Mouse (Mus musculus) fibroblast of lung, adult 2 months (primary cell): Measurements from ENCODE around the gene Tcap.
"Not testable (repeated sequence)": the region's sequence is repeated elsewhere in the genome, so short reads cannot be mapped to it uniquely, and the experiment has no call there.

ENCODE experiments used
- DNase-seq: peaks from one replicate; pipeline ENCODE4 v3.0.0-alpha.2; 2011; ENCODE audit warnings: low read depth

The Tcap gene

DNA sequence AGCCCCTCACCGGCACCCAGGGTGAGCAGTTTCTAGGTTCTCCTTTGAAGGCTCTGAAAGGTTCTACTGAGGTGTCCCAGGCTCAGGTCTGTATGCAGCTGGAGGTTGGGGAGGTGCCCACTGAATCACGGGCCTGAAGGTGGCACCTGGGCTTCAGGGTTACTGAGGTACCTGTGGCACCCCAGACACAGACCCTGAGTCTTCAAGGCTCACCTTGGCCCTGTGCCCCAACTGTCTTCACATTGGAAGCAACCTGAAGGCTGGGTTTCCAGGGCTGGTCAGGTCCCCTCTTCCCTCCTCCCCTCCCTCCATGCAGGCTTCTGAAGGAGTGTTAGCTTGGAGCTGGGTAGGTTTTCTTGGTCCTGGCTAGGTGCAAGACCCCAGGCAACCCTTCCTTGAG is 2.0 kb upstream of the Tcap start:
- DNase-seq, result no peak

DNA sequence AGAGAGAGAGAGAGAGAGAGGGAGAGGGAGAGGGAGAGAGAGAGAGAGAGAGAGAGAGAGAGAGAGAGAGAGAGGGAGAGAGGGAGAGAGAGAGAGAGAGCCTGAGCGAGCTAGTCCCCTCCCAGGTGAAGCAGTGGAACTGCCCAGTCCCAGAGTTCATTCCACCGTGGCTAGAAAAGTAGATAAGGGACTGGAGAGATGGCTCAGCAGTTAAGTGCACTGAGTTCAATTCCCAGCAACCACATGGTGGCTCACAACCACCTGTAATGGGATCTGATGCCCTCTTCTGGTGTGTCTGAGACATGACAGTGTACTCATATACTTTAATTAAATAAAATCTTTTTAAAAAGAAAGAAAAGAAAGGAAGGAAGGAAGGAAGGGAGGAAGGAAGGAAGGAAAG is 1.2 kb upstream of the Tcap start:
- DNase-seq, result not testable (repeated sequence)

DNA sequence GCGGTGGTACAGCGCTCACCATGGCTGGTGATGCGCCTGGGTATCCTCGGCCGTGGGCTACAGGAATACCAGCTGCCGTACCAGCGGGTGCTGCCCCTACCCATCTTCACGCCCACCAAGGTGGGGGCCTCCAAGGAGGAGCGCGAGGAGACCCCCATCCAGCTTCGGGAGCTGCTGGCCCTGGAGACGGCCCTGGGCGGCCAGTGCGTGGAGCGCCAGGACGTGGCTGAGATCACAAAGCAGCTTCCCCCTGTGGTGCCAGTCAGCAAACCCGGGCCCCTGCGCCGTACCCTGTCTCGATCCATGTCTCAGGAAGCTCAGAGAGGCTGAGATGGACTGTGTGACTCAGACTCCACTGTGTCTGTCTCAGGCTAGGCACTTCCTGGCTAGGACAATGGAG is 605 bp downstream of the Tcap start:
- no peak for DNase-seq

DNA sequence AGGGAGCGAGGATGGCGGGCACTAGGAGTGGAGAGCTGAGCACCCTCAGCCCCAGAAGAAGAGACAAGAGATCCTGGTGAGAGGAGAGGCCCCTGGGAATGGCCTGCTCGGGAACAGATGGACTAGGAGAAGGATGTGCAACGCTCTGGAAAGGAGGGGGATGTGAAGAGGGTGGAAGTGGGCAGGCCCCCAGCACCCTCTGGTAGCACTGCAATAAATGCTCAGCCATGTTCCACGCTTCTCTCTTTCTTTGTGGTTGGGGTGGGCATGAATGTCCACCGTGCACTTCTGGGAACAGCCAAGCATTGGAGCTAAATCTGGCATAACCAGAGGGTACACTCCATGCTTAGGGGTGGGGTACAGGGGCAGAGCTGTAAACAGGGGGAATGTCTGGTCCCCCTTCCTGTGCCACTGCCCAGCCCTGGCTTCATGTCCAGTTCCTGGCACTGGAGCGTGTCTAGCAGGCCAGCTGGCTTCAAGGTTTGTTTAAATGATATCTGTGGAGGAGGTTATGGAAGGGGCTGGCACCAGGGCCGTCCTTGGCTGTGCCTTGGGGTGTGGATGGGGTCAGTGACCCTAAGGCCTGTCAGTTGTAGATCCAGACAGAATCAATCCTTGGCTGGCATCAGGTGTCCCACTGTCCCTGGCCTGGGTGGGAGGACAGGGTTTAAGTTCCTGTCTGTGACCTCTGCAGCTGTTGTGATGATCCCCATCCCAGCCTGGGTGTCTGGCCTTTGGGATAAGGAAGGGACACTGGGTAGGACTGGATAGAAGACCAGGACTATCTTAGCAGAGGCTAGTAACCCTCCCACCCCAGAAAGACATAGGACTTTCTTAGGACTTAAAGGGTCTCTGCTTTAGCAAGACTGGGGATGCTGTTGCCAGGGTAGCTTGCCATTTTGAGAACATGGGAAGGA is 1.4 kb downstream of the Tcap start:
- DNase-seq, result no peak

DNA sequence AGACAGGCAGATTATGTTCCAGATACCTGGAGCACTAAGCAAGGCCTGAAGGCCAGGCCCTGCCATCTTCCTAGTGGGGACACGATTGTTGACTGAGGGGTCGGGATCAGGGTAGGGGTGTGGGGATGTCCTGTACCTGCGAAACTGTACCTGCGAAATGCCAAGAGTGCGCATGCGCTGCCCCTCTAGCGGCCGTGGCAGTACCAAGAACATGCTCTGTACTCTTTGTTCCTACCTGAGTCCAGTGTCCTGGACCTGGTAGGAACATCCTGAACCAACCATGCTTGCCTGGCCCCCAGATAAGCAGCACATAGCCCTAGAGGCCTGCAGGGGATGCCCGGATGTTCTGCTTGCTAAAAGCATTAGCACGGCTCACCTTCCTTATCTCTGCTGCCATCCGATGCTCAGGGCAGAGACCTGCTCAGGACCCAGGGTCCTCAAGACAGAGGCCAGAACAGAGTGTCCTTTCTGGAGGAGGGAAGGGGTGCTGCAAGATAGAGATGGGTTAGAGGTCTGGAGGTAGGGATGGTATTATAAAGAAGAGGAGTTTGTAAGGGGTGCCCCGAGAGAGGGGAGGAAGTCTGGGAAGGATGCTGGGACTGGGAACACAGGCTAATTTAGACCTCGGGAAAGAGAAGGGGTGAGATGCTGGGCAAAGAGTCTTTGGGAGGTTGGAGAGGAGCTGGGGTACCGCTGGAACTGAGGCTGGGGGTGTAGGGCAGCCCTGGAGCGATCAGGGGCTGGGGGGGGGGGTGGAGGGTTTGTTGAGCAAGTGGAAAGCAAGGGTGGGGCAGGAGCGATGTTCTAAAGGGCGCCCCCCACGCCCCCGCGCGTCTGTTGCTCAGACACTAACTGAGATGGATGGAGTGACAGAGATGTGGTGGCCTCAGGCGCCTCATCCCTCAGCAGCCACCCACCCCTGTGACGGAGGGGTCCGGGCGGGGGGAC is 2.3 kb downstream of the Tcap start, which contains the start of gene Pnmt:
Gene Pnmt, plus strand, starts transcription at position 813 of the 948 bp plus-strand sequence.
- DNase-seq, result no peak

DNA sequence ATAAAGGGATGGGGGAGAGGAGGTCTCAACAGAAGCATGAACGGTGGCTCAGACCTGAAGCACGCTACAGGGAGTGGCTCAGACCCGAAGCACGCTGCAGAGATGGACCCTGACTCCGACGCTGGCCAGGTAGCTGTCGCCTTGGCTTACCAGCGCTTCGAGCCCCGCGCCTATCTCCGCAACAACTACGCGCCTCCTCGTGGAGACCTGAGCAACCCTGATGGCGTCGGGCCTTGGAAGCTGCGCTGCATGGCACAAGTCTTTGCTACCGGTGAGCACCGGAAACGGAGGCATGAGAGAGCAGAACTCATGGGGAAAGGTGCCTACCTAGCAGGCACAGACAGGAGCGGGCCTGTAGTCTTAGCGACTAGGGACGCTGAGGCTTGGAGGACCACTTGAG is 3.0 kb downstream of the Tcap start:
- DNase-seq, result no peak

DNA sequence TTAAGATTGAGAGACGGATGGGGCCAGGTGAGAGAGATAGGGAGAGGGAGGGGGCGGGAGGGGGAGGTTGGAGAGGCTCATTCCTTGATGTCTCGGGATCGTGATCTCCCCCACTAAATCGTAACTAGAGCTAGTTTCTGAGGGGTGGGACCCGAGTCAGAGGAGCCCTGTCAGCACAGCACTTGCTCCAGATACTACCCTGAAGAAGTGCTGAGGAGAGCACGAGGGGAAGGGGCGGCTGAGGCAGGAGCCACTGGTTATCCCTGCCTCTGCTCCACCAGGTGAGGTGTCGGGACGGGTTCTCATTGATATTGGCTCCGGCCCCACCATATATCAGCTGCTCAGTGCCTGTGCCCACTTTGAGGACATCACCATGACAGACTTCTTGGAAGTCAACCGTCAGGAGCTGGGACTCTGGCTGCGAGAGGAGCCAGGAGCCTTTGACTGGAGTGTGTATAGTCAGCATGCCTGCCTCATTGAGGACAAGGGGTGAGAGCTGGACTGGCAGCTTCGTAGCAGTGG is 3.5 kb downstream of the Tcap start:
- DNase-seq, result no peak

DNA sequence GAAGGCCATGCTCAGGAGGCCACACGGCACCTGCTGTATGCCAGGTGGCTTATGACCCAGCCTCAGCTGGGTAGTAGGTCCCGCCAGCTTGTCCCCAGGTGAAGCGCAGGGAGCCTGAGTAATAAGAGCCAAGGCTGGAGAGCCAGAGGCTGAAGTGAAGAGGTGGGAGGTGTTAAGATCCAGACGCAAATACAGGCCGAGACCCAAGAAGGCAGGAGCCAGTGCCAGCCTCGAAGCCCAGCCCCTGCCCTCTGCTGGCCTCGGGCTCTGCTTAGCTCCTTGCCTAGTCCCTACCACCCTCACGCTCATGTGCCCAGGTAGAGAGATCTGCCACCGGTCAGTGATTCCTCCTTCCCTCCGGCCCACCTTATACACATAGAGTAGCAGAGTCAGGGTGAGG is 4.7 kb downstream of the Tcap start:
- DNase-seq, result no peak

DNA sequence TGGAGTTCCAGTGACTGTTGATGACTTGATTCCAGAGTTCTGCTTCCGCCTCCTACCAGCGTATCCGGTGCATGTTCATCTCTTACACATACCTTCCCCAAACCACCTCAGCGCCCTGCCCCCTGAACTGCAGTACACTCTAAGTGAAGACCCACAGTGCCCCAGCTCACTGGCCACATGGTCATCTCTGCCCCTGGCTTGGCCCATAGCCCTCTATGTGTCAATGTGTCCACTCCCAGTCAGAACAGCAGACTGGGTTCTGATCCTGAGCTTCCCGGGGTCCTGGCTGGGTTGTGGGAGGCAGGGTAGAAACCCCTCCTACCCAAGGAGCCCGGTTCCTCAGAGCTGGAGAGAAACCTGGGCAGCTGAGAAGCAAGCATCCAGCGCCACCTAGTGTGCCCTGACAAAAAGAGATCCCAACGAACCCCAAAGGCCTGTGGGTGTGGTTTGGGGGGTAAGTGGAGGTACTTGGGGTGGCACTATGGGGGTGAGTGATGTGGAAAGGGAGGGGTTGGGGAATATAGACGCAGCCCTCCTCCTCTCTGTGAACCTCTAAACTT is 5.7 kb downstream of the Tcap start:
- no peak for DNase-seq

DNA sequence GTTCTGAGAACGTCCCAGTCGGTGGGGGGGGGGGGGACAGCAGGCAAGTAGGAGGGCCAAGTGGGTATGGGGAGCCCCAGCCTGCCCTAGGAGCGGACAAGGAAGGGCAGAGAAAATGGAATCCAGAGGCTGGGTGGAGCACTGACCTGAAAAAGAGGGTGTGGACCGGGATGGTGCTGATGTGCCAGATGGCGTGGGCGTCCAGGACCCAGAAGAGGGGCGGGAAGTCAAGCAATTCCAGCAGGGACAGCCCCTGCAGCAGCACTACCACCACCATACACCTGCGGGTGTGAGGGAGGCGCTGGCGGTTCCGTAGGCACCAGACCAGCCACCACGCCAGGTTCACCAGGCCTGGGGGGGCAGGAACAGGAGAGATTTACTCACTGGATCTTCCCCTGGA is 6.5 kb downstream of the Tcap start:
- no peak for DNase-seq

DNA sequence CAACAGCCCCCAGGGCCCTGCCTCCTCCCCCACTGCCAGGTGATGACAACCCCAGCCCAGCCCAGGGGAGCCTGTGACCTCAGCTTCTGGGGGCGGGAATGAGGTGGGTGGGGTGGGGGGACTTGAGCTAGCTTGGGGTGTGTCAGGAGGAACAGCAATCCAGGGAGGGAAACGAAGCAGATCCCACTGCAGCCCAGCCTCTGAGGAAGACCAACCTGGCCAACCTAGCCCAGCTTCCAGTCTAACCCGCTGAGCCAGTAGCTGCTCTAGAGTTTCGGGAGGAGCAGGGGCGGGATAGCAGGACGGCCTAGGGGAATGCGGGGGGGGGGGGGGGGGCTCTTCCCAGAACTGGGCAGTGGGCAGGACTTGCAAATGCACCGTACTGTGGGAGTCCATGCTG is 8.4 kb downstream of the Tcap start:
- DNase-seq, result no peak

DNA sequence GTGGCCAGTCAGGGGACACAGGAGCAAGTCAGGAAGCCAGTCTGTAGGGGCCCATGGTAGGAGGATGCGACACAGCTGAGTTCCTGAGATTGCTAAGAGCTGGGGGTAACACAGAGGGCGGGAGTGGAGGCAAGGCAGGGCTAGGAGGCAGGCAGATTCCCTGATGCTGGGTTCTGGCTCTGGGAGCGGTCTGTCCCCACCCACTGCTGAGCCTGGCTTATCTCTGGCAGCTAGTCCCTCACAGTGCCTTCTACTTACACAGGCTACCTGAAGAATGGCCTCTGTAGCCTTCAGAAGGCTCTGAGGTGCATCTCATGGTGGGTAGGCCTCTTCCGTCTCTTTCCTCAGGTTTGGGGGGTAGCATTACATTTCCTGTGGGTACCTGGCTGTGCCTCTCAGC is 9.0 kb downstream of the Tcap start:
- DNase-seq, result no peak

DNA sequence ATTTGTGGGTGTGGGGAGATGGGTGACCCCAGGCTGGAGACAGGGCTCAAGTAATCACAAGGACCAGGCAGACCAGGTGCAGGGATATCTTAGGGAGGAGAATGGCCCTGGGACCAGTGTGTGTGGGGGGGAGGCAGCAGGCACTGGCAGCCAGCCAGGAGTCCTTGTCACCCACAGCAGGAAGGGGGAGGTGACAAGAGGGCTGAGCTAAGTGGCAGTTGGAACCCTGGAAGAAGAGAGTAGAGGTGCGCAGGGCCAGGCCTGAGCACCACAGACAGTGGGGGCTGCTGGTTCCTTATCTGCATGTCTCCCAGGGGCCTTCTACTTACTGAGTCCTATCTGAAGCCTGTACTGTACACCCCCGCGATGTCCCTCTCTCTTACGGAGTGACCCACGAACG is 9.7 kb downstream of the Tcap start:
- DNase-seq, result no peak

DNA sequence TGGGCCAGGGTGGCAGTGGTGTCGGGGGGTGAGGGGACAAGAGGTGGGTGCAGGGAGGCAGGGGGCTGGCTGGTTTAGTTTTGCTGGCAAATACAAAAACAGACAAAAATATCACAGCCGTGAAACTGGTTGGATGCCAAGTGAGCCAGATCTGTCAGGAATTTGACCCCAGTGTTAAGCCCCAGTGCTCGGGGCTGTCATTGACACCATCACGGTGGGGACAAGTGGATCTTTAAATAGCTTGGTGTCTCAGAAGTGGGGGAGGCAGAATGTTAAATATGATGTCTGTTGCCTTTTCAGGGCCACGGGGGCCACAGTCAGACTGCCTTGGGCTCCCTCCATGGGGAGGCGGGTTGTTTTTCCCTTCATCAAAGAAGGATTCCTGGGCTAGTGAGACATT is 10.7 kb downstream of the Tcap start:
- DNase-seq, result no peak

DNA sequence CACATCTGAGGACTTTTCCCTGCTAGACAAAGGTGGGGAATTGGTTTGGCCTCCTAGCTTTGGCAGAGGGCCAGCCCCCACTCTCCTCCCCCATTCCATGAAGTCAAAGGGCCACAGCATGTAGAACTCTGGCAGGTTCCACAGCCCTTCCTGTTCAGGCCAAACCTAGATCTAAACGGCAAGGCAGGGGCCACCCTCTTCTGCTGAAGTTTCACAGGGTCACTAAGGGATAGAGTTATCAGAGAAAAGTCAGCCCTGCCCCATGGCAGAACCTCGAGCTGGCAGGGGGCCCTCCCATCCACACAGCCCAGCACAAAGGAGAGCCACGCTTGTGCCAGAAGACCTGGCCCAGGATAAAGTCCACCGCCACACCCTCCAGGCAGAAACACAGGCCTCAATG is 11.4 kb downstream of the Tcap start:
- no peak for DNase-seq

DNA sequence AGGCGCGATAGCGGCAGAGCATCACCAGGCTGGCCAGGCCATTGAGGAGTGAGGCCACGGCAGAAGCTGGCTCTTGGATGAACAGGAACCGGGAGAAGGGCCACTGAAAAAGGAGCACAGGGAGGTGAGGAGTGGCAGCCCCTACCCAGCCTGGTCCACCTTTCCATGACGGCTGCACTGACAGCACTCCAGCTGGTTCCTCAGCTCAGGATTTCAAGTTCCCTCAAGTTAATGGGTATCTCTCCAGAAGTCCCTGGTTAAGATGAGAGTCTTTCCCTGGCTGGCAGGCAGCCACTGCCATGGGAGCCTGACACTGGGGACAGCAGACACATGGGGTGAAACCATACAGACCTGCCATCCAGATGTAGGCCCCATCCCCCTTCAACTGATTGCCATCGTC is 14.3 kb downstream of the Tcap start:
- DNase-seq, result no peak

DNA sequence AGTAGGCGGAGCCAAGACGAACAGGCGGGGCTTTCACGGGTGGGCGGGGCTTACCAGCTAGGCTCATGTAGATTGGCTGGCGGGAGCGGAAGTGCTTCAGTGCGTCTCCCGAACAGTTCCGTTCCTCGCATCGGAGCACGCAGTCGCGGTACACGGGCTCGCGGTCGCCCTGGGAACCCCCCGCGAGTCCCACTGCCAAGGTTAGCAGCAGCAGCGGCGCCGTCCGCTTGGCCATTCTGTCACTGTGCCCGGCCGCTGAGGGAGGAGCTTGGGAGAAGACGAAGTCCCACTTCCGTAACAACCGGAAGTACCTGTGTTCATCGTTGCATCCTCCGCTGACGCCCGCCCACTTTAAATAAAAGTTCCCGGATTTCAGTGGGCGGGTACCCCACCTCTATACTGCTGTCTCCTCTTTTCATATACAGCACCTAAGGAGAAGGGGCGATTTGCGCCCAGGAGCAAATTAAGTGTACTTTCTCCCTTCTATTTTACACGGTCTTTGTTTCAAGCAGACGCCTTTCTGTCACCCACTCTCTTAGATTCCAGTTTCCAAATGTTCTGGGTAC is 16.6 kb downstream of the Tcap start, which contains the start of gene Pgap3:
Gene Pgap3, minus strand, starts transcription at position 330 of the 566 bp plus-strand sequence.
- DNase-seq, result peak; percentile 83

DNA sequence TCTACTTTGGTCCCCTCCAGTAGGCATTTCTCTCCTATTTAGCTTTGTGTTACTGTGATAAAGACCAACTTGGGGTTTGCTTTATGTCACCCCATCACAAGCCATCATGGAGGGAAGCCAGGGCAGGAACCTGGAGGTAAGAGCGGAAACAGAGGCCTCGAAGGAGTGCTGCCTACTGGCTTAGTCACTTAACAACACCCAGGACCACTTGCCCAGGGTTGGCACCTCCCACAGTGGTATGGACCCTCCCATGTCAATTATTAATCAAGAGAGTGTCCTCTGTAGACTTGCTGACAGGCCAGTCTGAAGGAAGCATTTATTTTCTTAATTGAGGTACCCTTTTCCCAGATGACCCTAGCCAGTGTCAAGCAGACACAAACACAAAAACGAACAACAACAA is 17.2 kb downstream of the Tcap start:
- no peak for DNase-seq

DNA sequence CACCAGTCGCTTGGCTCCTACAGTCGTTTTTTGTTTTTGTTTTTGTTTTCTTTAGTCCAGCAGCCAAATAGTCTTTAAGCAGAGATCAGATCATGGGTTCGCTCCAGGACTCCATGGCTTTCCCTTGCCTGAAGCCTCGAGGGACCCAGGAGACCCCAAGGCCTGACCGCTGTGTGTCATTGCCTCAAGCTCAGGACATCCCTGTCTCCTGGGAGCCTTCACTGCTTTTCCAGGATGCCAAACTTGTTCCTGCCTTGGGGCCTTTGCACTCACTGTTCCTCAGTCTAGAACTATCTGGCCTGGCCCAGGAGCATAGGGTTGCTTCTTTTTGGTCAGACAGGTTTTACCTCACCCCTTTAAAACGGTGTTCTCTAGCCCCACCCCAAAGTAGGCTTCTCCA is 23.0 kb downstream of the Tcap start:
- no peak for DNase-seq

DNA sequence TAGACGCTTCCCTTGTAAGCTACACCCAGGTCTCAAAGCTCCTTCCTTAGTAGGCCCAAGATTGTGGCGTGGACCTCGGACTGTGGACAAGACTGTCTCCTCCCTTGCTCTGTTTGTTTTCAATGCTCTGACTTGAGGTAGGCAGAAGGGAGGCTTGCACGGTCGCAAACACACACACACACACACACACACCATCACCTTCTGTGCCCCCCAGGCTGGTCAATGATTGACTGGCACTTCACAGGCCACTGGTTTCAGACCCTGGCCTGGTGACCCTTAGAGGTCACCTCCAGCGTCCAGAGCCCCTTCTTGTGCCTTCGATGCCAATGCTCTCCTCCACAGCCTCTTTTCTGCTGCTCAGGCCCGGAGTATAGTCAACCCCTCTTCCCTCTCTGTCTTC is 25.3 kb downstream of the Tcap start:
- no peak for DNase-seq

DNA sequence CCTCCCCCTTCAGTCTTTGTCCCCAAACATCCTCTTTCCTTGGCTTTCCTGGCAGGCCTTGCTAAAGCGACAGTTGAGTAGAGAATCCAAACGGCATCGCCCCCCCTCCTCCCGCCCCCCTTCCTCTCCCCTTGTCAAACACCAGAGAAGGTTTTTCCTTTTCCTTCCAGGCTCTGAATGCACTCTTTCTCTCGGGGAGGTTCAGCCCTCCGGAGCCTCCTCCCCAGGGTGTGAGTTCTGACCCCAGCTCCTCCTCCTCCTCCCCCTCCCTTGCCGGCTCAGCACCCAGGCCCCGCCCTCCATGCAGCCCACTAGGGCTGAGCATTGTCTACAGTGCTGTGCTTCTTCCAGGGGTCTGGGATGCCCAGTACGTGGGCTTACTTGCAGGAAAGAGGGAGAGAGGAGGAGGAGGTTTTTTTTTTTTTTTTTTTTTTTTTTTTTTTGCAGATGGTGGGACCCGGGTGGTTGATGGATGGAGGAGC is 25.8 kb downstream of the Tcap start:
- DNase-seq, result no peak

DNA sequence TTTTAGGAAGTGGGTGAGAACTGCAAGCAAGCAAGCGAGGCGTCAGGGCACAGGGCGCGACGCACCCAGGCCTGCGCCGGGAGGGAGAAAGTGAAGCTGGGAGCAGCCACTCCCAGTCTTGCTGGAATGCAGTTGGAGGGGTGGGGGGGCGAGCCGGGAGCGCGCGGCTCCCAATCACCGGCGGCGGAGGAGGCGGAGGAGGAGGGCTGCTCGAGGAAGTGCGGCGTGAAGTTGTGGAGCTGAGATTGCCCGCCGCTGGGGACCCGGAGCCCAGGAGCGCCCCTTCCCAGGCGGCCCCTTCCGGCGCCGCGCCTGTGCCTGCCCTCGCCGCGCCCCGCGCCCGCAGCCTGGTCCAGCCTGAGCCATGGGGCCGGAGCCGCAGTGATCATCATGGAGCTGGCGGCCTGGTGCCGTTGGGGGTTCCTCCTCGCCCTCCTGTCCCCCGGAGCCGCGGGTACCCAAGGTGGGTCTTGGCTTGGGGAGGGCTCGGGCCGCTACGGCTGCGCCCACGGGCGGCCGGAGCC is 28.7 kb downstream of the Tcap start, which contains the start of gene Erbb2:
Gene Erbb2, plus strand, starts transcription at position 198 of the 524 bp plus-strand sequence.
- peak; percentile 39 for DNase-seq
